Mouse (Mus musculus) ES-E14 (cell line): Measurements from ENCODE around the gene Otud7a. TPM values are rescaled to one million over a fixed set of nuclear protein-coding genes. Genes with fewer than 3 reads are reported as not detected.

Experiments used
- DNase-seq: peaks from one replicate; pipeline ENCODE4 v3.0.0-alpha.2; 2013; ENCODE audit warnings: low read depth, low spot score
- H3K27ac ChIP-seq: 2 replicates; pipeline ENCODE4 v1.5.1; 2012; ENCODE audit warnings: low read depth, mild to moderate bottlenecking, low read length, moderate library complexity, mixed read lengths; ENCODE audit not compliant: poor library complexity, insufficient read depth, severe bottlenecking
- H3K36me3 ChIP-seq: 2 replicates; pipeline ENCODE4 v1.6.1; 2012; ENCODE audit warnings: mild to moderate bottlenecking, low read length, moderate library complexity, mixed read lengths; ENCODE audit not compliant: control insufficient read depth, poor library complexity, insufficient read depth, severe bottlenecking
- H3K4me1 ChIP-seq, 2 experiments: fragments of 150-350 bp in 1 of 2; sonication (generic) in 1 of 2; 2 replicates each; pipeline ENCODE4 v1.6.1; 2012; ENCODE audit warnings: low read length in 2 of 2, mild to moderate bottlenecking in 1 of 2, mixed read lengths in 1 of 2; ENCODE audit not compliant: control insufficient read depth in 2 of 2, insufficient read depth in 2 of 2, poor library complexity in 1 of 2
- H3K4me3 ChIP-seq, 2 experiments: fragments of 150-350 bp in 1 of 2; sonication (generic) in 1 of 2; 2 replicates each; pipeline ENCODE4 v1.5.1; 2012; ENCODE audit warnings: low read length in 2 of 2, low read depth in 1 of 2, mild to moderate bottlenecking in 1 of 2, mixed read lengths in 1 of 2; ENCODE audit not compliant: insufficient read depth in 1 of 2, poor library complexity in 1 of 2, severe bottlenecking in 1 of 2
- H3K9ac ChIP-seq: 2 replicates; pipeline ENCODE4 v1.6.1; 2012; ENCODE audit warnings: low read depth, mild to moderate bottlenecking, low read length, mixed read lengths; ENCODE audit not compliant: poor library complexity, insufficient read depth, severe bottlenecking
- H3K9me3 ChIP-seq: fragments of 150-350 bp; sonication (generic); 2 replicates; pipeline ENCODE4 v1.6.1; 2012; ENCODE audit warnings: low read depth, mild to moderate bottlenecking, low read length; ENCODE audit not compliant: control insufficient read depth, insufficient read depth
- CHD2 ChIP-seq: IDR thresholded peaks from 2 replicates; pipeline ENCODE4 v1.6.1; 2014; ENCODE audit warnings: mild to moderate bottlenecking, low read depth, low read length, inconsistent platforms
- HCFC1 ChIP-seq: IDR thresholded peaks from 2 replicates; pipeline ENCODE4 v1.6.1; 2012; ENCODE audit warnings: low read length, inconsistent platforms, borderline replicate concordance; ENCODE audit not compliant: insufficient read depth
- MAFK ChIP-seq: IDR thresholded peaks from 2 replicates; pipeline ENCODE4 v1.6.1; 2014; ENCODE audit warnings: mild to moderate bottlenecking, low read depth, low read length, inconsistent platforms; ENCODE audit not compliant: insufficient read depth
- ZC3H11A ChIP-seq: IDR thresholded peaks from 2 replicates; pipeline ENCODE4 v1.6.1; 2012; ENCODE audit warnings: low read depth, mild to moderate bottlenecking, inconsistent platforms, low read length, borderline replicate concordance
- ZNF384 ChIP-seq: IDR thresholded peaks from 2 replicates; pipeline ENCODE4 v1.6.1; 2012; ENCODE audit warnings: low read depth, low read length, inconsistent platforms
- in situ Hi-C, 2 experiments: fragments of 600-800 bp; cut with MboI; formaldehyde crosslinking; loops; one replicate each; pipeline ENCODE4 v1.15.1; 2025; ENCODE audit warnings: low sequenced_read_pairs in 2 of 2, inconsistent platforms in 1 of 2; ENCODE audit not compliant: unreplicated experiment in 2 of 2
- total RNA-seq: library from RNA; depleted of rRNA; stranded (reverse); fragments of 300-350 nt; gene quantifications from 2 replicates; pipeline ENCODE4 v1.2.3, GENCODE M21; 2012; rRNA removed

The Otud7a gene
- total RNA-seq, 1 experiment = 0.98 TPM

GRCm38 (mm10) chr7:63796001-63796632 lies 351.6 kb downstream of the Otud7a start:
- in situ Hi-C loops = no loop called here
- peak; percentile 41 for DNase-seq
- Histone ChIP-seq H3K4me1 (peaks cover 2 to 6% of the 10 kb centered on the region in 2 experiments; a peak in 2 of 4 replicates), H3K36me3 (no peaks in the 10 kb centered on the region), H3K27ac (no peak overlapping the region), H3K9me3 (no peaks in the 10 kb centered on the region), H3K4me3 (no peak overlapping the region), H3K9ac (no peak overlapping the region)
- TF ChIP-seq HCFC1 = no peak
- TF ChIP-seq ZNF384 = 0 out of 2 replicates have a peak, but pooled peaks have one; percentile 23
- TF ChIP-seq ZC3H11A = no peak

DNA sequence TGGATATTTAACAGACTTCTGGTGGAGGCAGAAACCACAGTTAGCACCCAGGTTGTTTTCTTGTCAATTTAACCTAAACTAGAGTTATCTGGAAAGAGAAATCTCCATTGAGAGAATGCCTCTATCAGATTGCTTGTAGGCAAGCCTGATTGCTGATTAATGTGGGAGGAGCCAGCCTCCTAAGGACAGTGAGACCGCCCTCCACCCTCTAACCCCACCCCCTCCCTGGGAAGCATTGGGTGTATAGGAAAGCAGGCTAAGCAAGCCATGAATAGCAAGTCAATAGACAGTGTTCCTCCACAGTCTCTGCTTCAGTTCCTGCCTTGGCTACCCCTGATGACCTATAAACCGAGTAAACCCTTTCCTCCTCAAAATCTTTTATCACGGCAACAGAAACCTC lies 353.9 kb downstream of the Otud7a start:
- Histone ChIP-seq H3K9me3 (no peaks in the 10 kb centered on the region), H3K9ac (no peak overlapping the region), H3K4me3 (no peak overlapping the region), H3K4me1 (peaks cover 7 to 9% of the 10 kb centered on the region in 2 experiments; a peak in 3 of 4 replicates), H3K27ac (no peak overlapping the region), H3K36me3 (no peaks in the 10 kb centered on the region)
- in situ Hi-C loops = no loop called here
- peak; percentile 66 for DNase-seq
- no peak for TF ChIP-seq MAFK
- no peak for TF ChIP-seq CHD2
- no peak for TF ChIP-seq ZC3H11A
- no peak for TF ChIP-seq HCFC1
- TF ChIP-seq ZNF384 = no peak

- H3K9me3 ChIP-seq = no peaks in the 10 kb centered on the region
- DNase-seq = no peak
- no peaks in the 10 kb centered on the region for H3K36me3 ChIP-seq
- no peak overlapping the region for H3K9ac ChIP-seq
- H3K4me3 ChIP-seq = no peak overlapping the region
- TF ChIP-seq CHD2 (no peak), HCFC1 (no peak), ZC3H11A (no peak), ZNF384 (no peak), MAFK (no peak)
- H3K4me1 ChIP-seq = peaks cover 7 to 9% of the 10 kb centered on the region in 2 experiments; a peak in 3 of 4 replicates
- in situ Hi-C loops = no loop called here
- no peak overlapping the region for H3K27ac ChIP-seq
Measured at GRCm38 (mm10) chr7:63799304-63799703, 354.8 kb downstream of the Otud7a start.

- Histone ChIP-seq H3K9ac (peak overlapping the region; percentile 38), H3K36me3 (no peaks in the 10 kb centered on the region), H3K27ac (no peak overlapping the region), H3K9me3 (no peaks in the 10 kb centered on the region), H3K4me3 (peak overlapping the region; percentile 30 to 55; a peak in 3 of 4 replicates), H3K4me1 (peaks cover 4 to 5% of the 10 kb centered on the region in 2 experiments; a peak in 2 of 4 replicates)
- peak; percentile 45 for DNase-seq
- TF ChIP-seq CHD2 (no peak), ZNF384 (no peak), MAFK (no peak), HCFC1 (no peak), ZC3H11A (no peak)
- in situ Hi-C loops = no loop called here
Measured at GRCm38 (mm10) chr7:63802751-63803150, 358.2 kb downstream of the Otud7a start.

Other genes starting within 250 kb of the Otud7a start
- 12.2 and 21.2 TPM in 2 replicates for gene Chrna7, start 232.2 kb upstream of the Otud7a start, total RNA-seq